Mouse (Mus musculus): ENCODE measurements around the gene Acad11.

DNA sequence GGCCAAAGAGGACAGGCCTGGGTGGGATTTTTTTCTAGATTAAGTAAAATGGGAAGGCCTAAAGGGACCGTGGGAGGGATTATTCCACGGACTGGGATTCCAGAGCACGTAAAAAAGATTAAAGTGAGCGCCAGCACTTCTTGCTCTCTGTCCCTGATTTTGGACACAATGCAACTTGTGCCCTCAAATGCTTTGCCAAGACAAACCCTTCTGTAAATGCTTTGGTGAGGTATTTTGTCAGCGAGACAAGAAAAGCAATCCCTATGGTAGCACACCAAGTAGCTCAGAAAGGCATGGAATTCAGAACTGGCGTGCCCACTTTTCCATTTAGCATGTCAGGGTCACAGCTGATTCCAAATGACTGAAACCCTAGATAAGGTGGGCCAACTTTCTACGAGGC lies 85.8 kb downstream of the Acad11 start:
- TF ChIP-seq CTCF (IDR thresholded peaks at IDR 0.05; ENCODE audit: low read depth, low read length): no peak
- no peak for TF ChIP-seq EP300 (IDR thresholded peaks at IDR 0.05; ENCODE audit: insufficient read depth, low read depth, low read length)

All from ES-Bruce4 (cell line).